Mouse (Mus musculus) neural tube, embryonic 10.5 days (tissue): ENCODE results near the gene Hs1bp3.

ENCODE experiments used
- DNase-seq: peaks from one replicate; pipeline ENCODE4 v3.0.0-alpha.2; 2017; ENCODE audit warnings: low spot score; ENCODE audit errors: extremely low spot score

Gene Hs1bp3

GRCm38 (mm10) chr12:8313270-8313771 is at the start of gene Hs1bp3:
Gene Hs1bp3, plus strand, starts transcription at chr12:8313432.
- peak; percentile 92 for DNase-seq

GRCm38 (mm10) chr12:8266311-8266710 is 46.9 kb upstream of the Hs1bp3 start:
- no peak for DNase-seq

GRCm38 (mm10) chr12:8269627-8270026 is 43.6 kb upstream of the Hs1bp3 start:
- no peak for DNase-seq

- DNase-seq, result no peak
These were observed 41.8 kb upstream of the Hs1bp3 start for GRCm38 (mm10) chr12:8271405-8271804.

- DNase-seq, result no peak
These were observed 39.6 kb upstream of the Hs1bp3 start for GRCm38 (mm10) chr12:8273471-8274171.

GRCm38 (mm10) chr12:8275424-8275823 is 37.8 kb upstream of the Hs1bp3 start:
- no peak for DNase-seq

GRCm38 (mm10) chr12:8281225-8282017 is 31.8 kb upstream of the Hs1bp3 start:
- DNase-seq, result no peak

- DNase-seq, result no peak
These were observed 25.3 kb upstream of the Hs1bp3 start for GRCm38 (mm10) chr12:8287970-8288369.

- no peak for DNase-seq
These were observed 24.1 kb upstream of the Hs1bp3 start for GRCm38 (mm10) chr12:8289099-8289498.

- no peak for DNase-seq
These were observed 23.7 kb upstream of the Hs1bp3 start for GRCm38 (mm10) chr12:8289499-8289898.

GRCm38 (mm10) chr12:8291157-8291853 is 21.9 kb upstream of the Hs1bp3 start:
- DNase-seq, result no peak

GRCm38 (mm10) chr12:8295307-8295913 is 17.8 kb upstream of the Hs1bp3 start:
- DNase-seq, result no peak

GRCm38 (mm10) chr12:8296154-8296553 is 17.1 kb upstream of the Hs1bp3 start:
- DNase-seq, result no peak

GRCm38 (mm10) chr12:8297586-8298214 is 15.5 kb upstream of the Hs1bp3 start:
- peak; percentile 54 for DNase-seq

GRCm38 (mm10) chr12:8298361-8299142 is 14.7 kb upstream of the Hs1bp3 start:
- DNase-seq, result peak; percentile 72

- DNase-seq, result peak; percentile 54
These were observed 13.8 kb upstream of the Hs1bp3 start for GRCm38 (mm10) chr12:8299143-8300110.

GRCm38 (mm10) chr12:8300111-8300480 is 13.1 kb upstream of the Hs1bp3 start:
- peak; percentile 52 for DNase-seq

- DNase-seq, result no peak
These were observed 12.7 kb upstream of the Hs1bp3 start for GRCm38 (mm10) chr12:8300521-8300920.
